Mouse (Mus musculus) heart, postnatal 0 days (tissue): ENCODE measurements around the gene Kcnt2. TPM values are rescaled to one million over a fixed set of nuclear protein-coding genes. Genes with fewer than 3 reads are reported as not detected.

Experiments
- ATAC-seq: fragments of 200-750 bp; cut with Nextera tagmentation; 2 replicates; pipeline ENCODE4 v1.8.0; 2017; ENCODE audit warnings: low read depth, moderate number of reproducible peaks, moderate library complexity; ENCODE audit not compliant: insufficient read depth
- DNase-seq: peaks from one replicate; pipeline ENCODE4 v3.0.0-alpha.2; 2016; ENCODE audit warnings: low spot score
- H3K27ac ChIP-seq: fragments of 300-500 bp; sonication (generic); 2 replicates; pipeline ENCODE4 v1.5.1; 2014; ENCODE audit warnings: low read depth, mild to moderate bottlenecking
- H3K27me3 ChIP-seq: fragments of 300-500 bp; sonication (generic); 2 replicates; pipeline ENCODE4 v1.6.1; 2014; ENCODE audit warnings: low read length, mixed read lengths; ENCODE audit not compliant: control insufficient read depth, insufficient read depth
- H3K36me3 ChIP-seq: fragments of 300-500 bp; sonication (generic); replicated peaks from 2 replicates; pipeline ENCODE4 v1.6.1; 2014; ENCODE audit warnings: low read length, mixed read lengths; ENCODE audit not compliant: control insufficient read depth, insufficient read depth
- H3K4me1 ChIP-seq: fragments of 300-500 bp; sonication (generic); 2 replicates; pipeline ENCODE4 v1.6.1; 2014; ENCODE audit warnings: antibody characterized with exemption; ENCODE audit not compliant: control insufficient read depth, insufficient read depth
- H3K4me2 ChIP-seq: fragments of 300-500 bp; sonication (generic); 2 replicates; pipeline ENCODE4 v1.6.1; 2014; ENCODE audit warnings: low read depth, mild to moderate bottlenecking, low read length, moderate library complexity
- H3K4me3 ChIP-seq: fragments of 300-500 bp; sonication (generic); 2 replicates; pipeline ENCODE4 v1.5.1; 2014; ENCODE audit warnings: low read depth, low read length
- H3K9ac ChIP-seq: fragments of 300-500 bp; sonication (generic); replicated peaks from 2 replicates; pipeline ENCODE4 v1.6.1; 2014; ENCODE audit warnings: low read depth, low read length, mixed read lengths
- H3K9me3 ChIP-seq: fragments of 300-500 bp; sonication (generic); replicated peaks from 2 replicates; pipeline ENCODE4 v1.6.1; 2016; ENCODE audit warnings: low read length; ENCODE audit not compliant: control insufficient read depth
- CTCF ChIP-seq: IDR thresholded peaks from 2 replicates; pipeline ENCODE4 v1.5.1; 2016; ENCODE audit warnings: antibody characterized with exemption, control low read depth, low read depth
- EP300 ChIP-seq: IDR thresholded peaks from 2 replicates; pipeline ENCODE4 v1.6.1; 2016; ENCODE audit warnings: antibody characterized with exemption, low read depth
- WGBS: fragments of 180-500 bp; shearing (Covaris S2); extraction: QIAGEN DNeasy Blood & Tissue Kit; methylation state at CpG from one replicate; pipeline ENCODE4 v1.1.7; 2014; 5-methylcytosine and 5-hydroxymethylcytosine counted together
- polyA plus RNA-seq: library from polyadenylated mRNA; unstranded; fragments of >200 nt; fragmentation: Nextera tagmentation; extraction: Ambion mirVana; gene quantifications from 2 replicates; pipeline ENCODE4 v1.2.1, GENCODE M21; 2015
- total RNA-seq: library from RNA; depleted of rRNA; stranded (reverse); fragments of >200 nt; gene quantifications from 2 replicates; pipeline ENCODE4 v1.2.3, GENCODE M21; 2014; ENCODE audit warnings: low replicate concordance

Gene Kcnt2
- total and polyA plus RNA-seq, 2 experiments from 2014 or later, result 0.38 to 0.42 TPM

DNA sequence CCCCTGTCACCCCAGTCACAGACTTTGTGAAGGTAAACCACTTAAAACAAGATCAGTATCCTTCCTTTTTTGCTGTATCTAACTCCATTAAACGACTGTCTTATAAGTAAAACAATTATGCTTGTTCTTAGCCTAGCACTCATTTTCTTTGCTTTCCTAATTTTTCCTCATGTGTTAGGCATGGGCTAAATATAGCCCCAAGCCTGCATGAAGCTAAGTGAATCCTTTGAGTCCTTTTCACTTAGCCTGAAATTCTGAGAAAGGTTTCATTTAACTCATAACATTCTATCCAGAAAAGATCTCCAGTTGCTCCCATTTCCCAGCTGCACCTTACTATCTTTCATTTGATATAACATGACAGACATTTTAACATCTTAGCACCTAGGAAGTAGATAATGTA lies 127.6 kb downstream of the Kcnt2 start:
- Histone ChIP-seq H3K4me1 (no peaks in the 10 kb centered on the region), H3K9me3 (no peaks in the 10 kb centered on the region), H3K27me3 (no peaks in the 10 kb centered on the region), H3K9ac (no peak overlapping the region), H3K4me3 (no peak overlapping the region), H3K27ac (no peak overlapping the region), H3K4me2 (no peak overlapping the region), H3K36me3 (no peaks in the 10 kb centered on the region)
- no peak for DNase-seq
- WGBS, result 59% methylated on average over 1 of the region's 1 CpGs
- ATAC-seq, result no peak
- TF ChIP-seq EP300 (no peak), CTCF (no peak)

DNA sequence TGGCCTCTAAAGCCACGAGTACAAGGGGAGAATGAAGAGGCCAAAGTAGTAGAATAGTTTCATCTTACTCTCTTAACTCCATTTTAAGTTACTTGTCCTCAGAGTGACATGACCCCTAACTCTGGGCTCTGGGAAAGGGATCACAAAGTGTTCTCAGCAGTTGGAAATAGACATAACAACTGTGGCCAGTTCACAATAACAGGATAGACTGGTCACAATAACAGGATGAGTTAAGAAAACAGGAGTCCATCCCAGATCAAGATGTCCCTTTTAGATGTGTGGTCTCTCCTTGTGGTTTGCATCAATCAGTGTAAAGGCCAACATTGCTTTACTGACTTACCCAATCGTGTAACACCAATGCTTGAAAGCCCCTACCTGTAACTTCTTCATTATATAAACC lies 132.8 kb downstream of the Kcnt2 start:
- no peaks in the 10 kb centered on the region for H3K9me3 ChIP-seq
- DNase-seq, result no peak

DNA sequence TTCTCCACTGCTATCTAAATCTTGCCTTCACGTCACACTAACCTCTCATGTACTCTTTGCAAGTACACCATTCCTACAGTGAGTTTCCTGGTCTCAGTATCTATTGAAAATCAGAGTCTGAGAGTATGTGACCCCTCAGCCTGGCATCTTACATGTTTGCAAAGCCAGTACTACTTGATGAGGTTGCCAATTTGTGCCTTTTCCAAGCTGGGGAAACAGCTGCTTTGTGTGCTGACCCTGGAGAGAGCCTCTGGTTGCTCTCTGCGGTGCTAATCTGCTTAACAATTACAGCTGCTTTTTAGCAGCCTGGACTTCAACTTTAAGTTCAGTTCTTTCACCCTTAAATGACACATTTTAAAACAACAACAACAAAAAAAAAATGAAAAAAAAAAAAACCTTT lies 133.6 kb downstream of the Kcnt2 start:
- no peak overlapping the region for H3K27ac ChIP-seq
- WGBS, result 41% methylated on average over 2 of the region's 2 CpGs
- DNase-seq, result no peak

More for the DNA sequence above, 132.8 kb downstream of the Kcnt2 start:
- no peak overlapping the region for H3K4me2 ChIP-seq
- H3K36me3 ChIP-seq, result no peaks in the 10 kb centered on the region
- no peaks in the 10 kb centered on the region for H3K27me3 ChIP-seq
- no peak for TF ChIP-seq CTCF
- no peak for TF ChIP-seq EP300
- H3K27ac ChIP-seq, result no peak overlapping the region
- no peak overlapping the region for H3K9ac ChIP-seq
- WGBS, result 63% methylated on average over 2 of the region's 2 CpGs
- H3K4me3 ChIP-seq, result no peak overlapping the region
- no peak for ATAC-seq
- H3K4me1 ChIP-seq, result no peaks in the 10 kb centered on the region

DNA sequence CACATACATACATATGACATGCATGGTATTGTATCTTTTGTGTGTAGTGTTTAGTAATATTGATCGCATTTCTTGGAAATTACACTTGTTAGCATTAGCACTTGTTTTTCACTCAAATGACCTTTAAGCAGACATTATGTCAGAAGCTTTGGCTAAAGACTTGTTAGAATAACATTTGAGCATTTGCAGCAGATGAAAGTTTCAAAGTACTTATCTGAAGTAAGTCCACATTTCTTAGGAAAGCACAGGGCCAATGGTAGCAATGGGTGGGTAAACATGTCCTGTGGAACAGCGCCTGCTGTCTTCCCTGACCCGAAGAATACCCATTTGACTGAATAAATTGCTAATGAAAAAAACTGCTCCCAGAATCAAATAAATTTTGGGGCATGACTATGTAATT lies 135.1 kb downstream of the Kcnt2 start:
- Histone ChIP-seq H3K36me3 (no peaks in the 10 kb centered on the region), H3K9me3 (no peaks in the 10 kb centered on the region), H3K27me3 (no peaks in the 10 kb centered on the region), H3K27ac (no peak overlapping the region), H3K9ac (no peak overlapping the region), H3K4me3 (no peak overlapping the region), H3K4me2 (no peak overlapping the region), H3K4me1 (no peaks in the 10 kb centered on the region)
- TF ChIP-seq CTCF (no peak), EP300 (no peak)
- ATAC-seq (no peak), DNase-seq (no peak)
- WGBS, result 83% methylated on average over 3 of the region's 3 CpGs

More for the DNA sequence above, 133.6 kb downstream of the Kcnt2 start:
- H3K4me1 ChIP-seq, result no peaks in the 10 kb centered on the region
- H3K9ac ChIP-seq, result no peak overlapping the region
- ATAC-seq, result no peak
- no peaks in the 10 kb centered on the region for H3K9me3 ChIP-seq
- no peak overlapping the region for H3K4me3 ChIP-seq
- no peak for TF ChIP-seq CTCF
- no peak for TF ChIP-seq EP300
- H3K36me3 ChIP-seq, result no peaks in the 10 kb centered on the region
- H3K4me2 ChIP-seq, result no peak overlapping the region
- no peaks in the 10 kb centered on the region for H3K27me3 ChIP-seq

DNA sequence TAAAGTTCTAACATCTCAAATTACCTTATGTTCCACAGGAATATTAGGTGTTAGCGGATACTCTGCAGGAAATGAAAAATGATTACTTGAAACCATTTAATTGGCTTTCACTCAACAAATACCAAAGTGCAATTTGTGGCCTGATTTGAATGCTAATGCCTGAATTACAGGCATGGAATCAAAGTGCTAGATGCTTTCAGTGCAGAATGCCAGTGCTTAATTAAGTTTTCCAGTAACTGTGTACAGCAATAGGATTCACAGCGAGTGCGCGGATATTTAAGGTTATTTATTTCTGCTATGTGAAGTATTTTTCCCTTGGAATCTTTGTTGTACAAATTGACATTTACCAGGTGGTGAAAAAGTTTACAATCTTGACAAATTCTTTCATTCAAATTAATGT lies 144.3 kb downstream of the Kcnt2 start:
- H3K27ac ChIP-seq, result no peak overlapping the region
- no peaks in the 10 kb centered on the region for H3K4me1 ChIP-seq
- no peaks in the 10 kb centered on the region for H3K9me3 ChIP-seq
- 87% methylated on average over 4 of the region's 4 CpGs for WGBS
- no peak for TF ChIP-seq EP300
- TF ChIP-seq CTCF, result no peak
- no peaks in the 10 kb centered on the region for H3K27me3 ChIP-seq
- H3K36me3 ChIP-seq, result no peaks in the 10 kb centered on the region
- H3K4me2 ChIP-seq, result no peak overlapping the region
- no peak for ATAC-seq
- no peak overlapping the region for H3K4me3 ChIP-seq
- no peak for DNase-seq
- H3K9ac ChIP-seq, result no peak overlapping the region

DNA sequence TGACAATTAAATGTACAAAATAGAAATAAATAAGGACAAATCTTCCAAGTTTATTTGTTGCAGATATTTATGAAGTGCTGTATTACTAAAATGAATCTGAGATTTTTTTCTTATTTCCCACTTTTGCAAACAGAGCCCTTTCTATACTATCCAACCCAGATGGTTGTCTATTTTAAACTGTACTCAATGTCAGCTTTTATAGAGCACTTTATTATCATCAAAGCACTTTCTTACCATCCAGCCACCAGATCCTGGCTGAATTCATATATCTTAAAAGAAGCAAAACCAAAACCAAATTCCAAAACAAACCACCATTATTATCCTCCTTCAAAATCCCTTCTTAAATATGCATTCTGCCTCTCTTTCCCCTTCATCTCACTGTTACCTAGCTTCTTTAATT lies 151.8 kb downstream of the Kcnt2 start:
- TF ChIP-seq CTCF (no peak), EP300 (no peak)
- ATAC-seq (no peak), DNase-seq (no peak)
- Histone ChIP-seq H3K4me2 (no peak overlapping the region), H3K9me3 (no peaks in the 10 kb centered on the region), H3K27me3 (no peaks in the 10 kb centered on the region), H3K4me3 (no peak overlapping the region), H3K9ac (no peak overlapping the region), H3K4me1 (no peaks in the 10 kb centered on the region), H3K27ac (no peak overlapping the region), H3K36me3 (no peaks in the 10 kb centered on the region)
